Mouse (Mus musculus): ENCODE data around the gene Gripap1. TPM values are rescaled to one million over a fixed set of nuclear protein-coding genes. Genes with fewer than 3 reads are reported as not detected.
"Not testable (repeated sequence)": the region's sequence is repeated elsewhere in the genome, so short reads cannot be mapped to it uniquely, and the experiment has no call there.

Gene Gripap1
- polyA plus RNA-seq, 1 experiment from 2014 or later: 73.9 TPM

- no peaks in the 10 kb centered on the region for H3K4me1 ChIP-seq (ENCODE audit: control insufficient read depth, insufficient read depth, low read length)
- H3K27me3 ChIP-seq (ENCODE audit: control insufficient read depth, insufficient read depth, low read depth, low read length): no peaks in the 10 kb centered on the region
- no peak overlapping the region for H3K4me2 ChIP-seq (ENCODE audit: low read length)
- H3K27ac ChIP-seq (ENCODE audit: low read length): no peak overlapping the region
- no peak overlapping the region for H3K9ac ChIP-seq (ENCODE audit: low read depth, low read length)
- ATAC-seq: no peak
- peaks cover 5% of the 10 kb centered on the region for H3K36me3 ChIP-seq (ENCODE audit: control insufficient read depth, insufficient read depth, low read length)
- H3K4me3 ChIP-seq (ENCODE audit: low read depth, low read length): no peak overlapping the region
- H3K9me3 ChIP-seq (replicated peaks; ENCODE audit: control insufficient read depth, low read length, poor library complexity, severe bottlenecking): no peaks in the 10 kb centered on the region
- WGBS: 79% methylated on average over 3 of the region's 3 CpGs
Measured at GRCm38 (mm10) chrX:7797327-7797726, 7.8 kb downstream of the Gripap1 start.

GRCm38 (mm10) chrX:7802157-7802556, 12.6 kb downstream of the Gripap1 start:
- H3K27ac ChIP-seq (ENCODE audit: low read length); H3K27me3 ChIP-seq (ENCODE audit: control insufficient read depth, insufficient read depth, low read depth, low read length); H3K9me3 ChIP-seq (replicated peaks; ENCODE audit: control insufficient read depth, low read length, poor library complexity, severe bottlenecking); H3K36me3 ChIP-seq (ENCODE audit: control insufficient read depth, insufficient read depth, low read length); H3K4me2 ChIP-seq (ENCODE audit: low read length); H3K4me1 ChIP-seq (ENCODE audit: control insufficient read depth, insufficient read depth, low read length); H3K9ac ChIP-seq (ENCODE audit: low read depth, low read length); ATAC-seq; H3K4me3 ChIP-seq (ENCODE audit: low read depth, low read length): not testable (repeated sequence)
- 85% methylated on average over 2 of the region's 2 CpGs for WGBS

DNA sequence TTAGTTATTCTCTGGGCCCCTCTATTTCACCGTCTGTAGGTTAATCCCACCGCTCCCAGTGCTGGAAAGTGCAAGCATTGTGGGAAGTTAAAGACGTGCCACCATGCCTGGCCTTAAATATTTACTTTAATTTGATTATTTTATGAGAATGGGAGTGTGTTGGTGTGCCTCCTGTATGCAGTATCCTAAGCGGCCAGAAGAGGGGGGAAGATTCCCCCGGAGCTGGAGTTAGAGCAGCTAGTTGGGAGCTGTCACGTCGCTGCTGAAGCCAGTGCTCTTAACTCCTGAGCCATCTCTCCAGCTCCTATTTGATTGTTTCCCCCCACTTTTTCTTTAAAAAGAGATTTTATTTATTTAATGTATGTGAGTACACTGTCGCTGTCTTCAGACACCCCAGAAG, 25.5 kb downstream of the Gripap1 start:
- 56% methylated on average over 8 of the region's 8 CpGs for WGBS
- not testable (repeated sequence) for H3K9me3 ChIP-seq (replicated peaks; ENCODE audit: control insufficient read depth, low read length, poor library complexity, severe bottlenecking); H3K4me2 ChIP-seq (ENCODE audit: low read length); H3K4me3 ChIP-seq (ENCODE audit: low read depth, low read length); H3K27ac ChIP-seq (ENCODE audit: low read length); H3K4me1 ChIP-seq (ENCODE audit: control insufficient read depth, insufficient read depth, low read length); ATAC-seq; H3K27me3 ChIP-seq (ENCODE audit: control insufficient read depth, insufficient read depth, low read depth, low read length); H3K9ac ChIP-seq (ENCODE audit: low read depth, low read length)
- H3K36me3 ChIP-seq (ENCODE audit: control insufficient read depth, insufficient read depth, low read length): peaks cover 19% of the 10 kb centered on the region

GRCm38 (mm10) chrX:7821865-7822779, 32.6 kb downstream of the Gripap1 start, which contains the start of gene Kcnd1:
Gene Kcnd1, plus strand, starts transcription at chrX:7822289.
- Histone ChIP-seq H3K9ac (ENCODE audit: low read depth, low read length) (peak within 1 kb of the TSS; percentile 64), H3K27me3 (ENCODE audit: control insufficient read depth, insufficient read depth, low read depth, low read length) (no peaks in the 10 kb centered on the region), H3K9me3 (replicated peaks; ENCODE audit: control insufficient read depth, low read length, poor library complexity, severe bottlenecking) (no peaks in the 10 kb centered on the region), H3K4me2 (ENCODE audit: low read length) (peak within 1 kb of the TSS; percentile 61), H3K27ac (ENCODE audit: low read length) (no peak within 1 kb of the TSS), H3K36me3 (ENCODE audit: control insufficient read depth, insufficient read depth, low read length) (peaks cover 12% of the 10 kb centered on the region), H3K4me1 (ENCODE audit: control insufficient read depth, insufficient read depth, low read length) (0 out of 2 replicates have a peak, but pooled peaks cover 2% of the 10 kb centered on the region), H3K4me3 (ENCODE audit: low read depth, low read length) (peak within 1 kb of the TSS; percentile 45)
- WGBS: 29% methylated on average over 21 of the region's 24 CpGs
- peak; percentile 73 for ATAC-seq

DNA sequence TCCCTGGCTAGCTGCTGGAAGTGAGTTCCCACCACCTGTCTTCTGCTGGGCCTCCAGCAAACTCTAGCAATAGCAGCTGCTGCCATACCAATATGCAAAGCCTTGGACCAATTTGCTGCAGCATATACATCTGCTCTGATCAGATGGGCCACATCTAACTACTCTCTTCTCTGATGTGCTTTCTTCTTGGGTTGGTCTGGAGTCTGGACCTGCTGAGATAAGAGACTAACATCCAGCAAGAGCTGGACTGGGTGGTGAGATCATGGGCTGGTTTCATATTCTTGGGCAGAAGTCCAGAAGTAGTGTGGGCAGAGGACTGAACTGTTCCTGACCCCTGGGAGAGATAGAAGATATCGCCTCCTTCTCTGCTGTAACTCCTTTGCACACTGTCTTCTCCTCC, 47.6 kb downstream of the Gripap1 start:
- Histone ChIP-seq H3K4me3 (ENCODE audit: low read depth, low read length) (no peak overlapping the region), H3K9ac (ENCODE audit: low read depth, low read length) (no peak overlapping the region), H3K27me3 (ENCODE audit: control insufficient read depth, insufficient read depth, low read depth, low read length) (no peaks in the 10 kb centered on the region), H3K4me1 (ENCODE audit: control insufficient read depth, insufficient read depth, low read length) (no peaks in the 10 kb centered on the region), H3K9me3 (replicated peaks; ENCODE audit: control insufficient read depth, low read length, poor library complexity, severe bottlenecking) (no peaks in the 10 kb centered on the region), H3K36me3 (ENCODE audit: control insufficient read depth, insufficient read depth, low read length) (no peaks in the 10 kb centered on the region), H3K27ac (ENCODE audit: low read length) (no peak overlapping the region), H3K4me2 (ENCODE audit: low read length) (no peak overlapping the region)
- no peak for ATAC-seq
- 86% methylated on average over 1 of the region's 1 CpGs for WGBS

DNA sequence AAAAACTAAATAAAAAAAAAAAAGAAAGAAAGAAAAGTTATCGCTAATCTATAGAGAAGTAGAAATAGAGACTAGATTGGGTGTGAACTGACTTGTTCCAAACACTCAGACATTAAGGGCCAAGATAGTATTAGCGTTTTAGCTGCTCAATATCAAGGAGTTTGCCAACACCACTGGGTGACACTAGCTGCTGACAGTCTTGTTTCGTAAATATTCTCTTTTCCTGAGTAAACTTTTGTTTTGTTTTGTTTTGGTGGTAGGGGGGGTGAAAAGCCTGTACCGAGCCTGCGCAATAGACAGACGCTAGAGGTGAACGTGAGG, 51.2 kb downstream of the Gripap1 start:
- no peaks in the 10 kb centered on the region for H3K9me3 ChIP-seq (replicated peaks; ENCODE audit: control insufficient read depth, low read length, poor library complexity, severe bottlenecking)

GRCm38 (mm10) chrX:7841163-7842162, 51.9 kb downstream of the Gripap1 start, which contains the start of gene Otud5:
Gene Otud5, plus strand, starts transcription at chrX:7841364.
- no peaks in the 10 kb centered on the region for H3K9me3 ChIP-seq (replicated peaks; ENCODE audit: control insufficient read depth, low read length, poor library complexity, severe bottlenecking)
- peak within 1 kb of the TSS; percentile 53 for H3K4me2 ChIP-seq (ENCODE audit: low read length)
- no peaks in the 10 kb centered on the region for H3K36me3 ChIP-seq (ENCODE audit: control insufficient read depth, insufficient read depth, low read length)
- peak within 1 kb of the TSS; percentile 68 for H3K4me3 ChIP-seq (ENCODE audit: low read depth, low read length)
- no peaks in the 10 kb centered on the region for H3K27me3 ChIP-seq (ENCODE audit: control insufficient read depth, insufficient read depth, low read depth, low read length)
- H3K27ac ChIP-seq (ENCODE audit: low read length): peak within 1 kb of the TSS; percentile 86
- H3K9ac ChIP-seq (ENCODE audit: low read depth, low read length): peak within 1 kb of the TSS; percentile 79
- peak; percentile 99 for ATAC-seq
- WGBS: 13% methylated on average over 64 of the region's 74 CpGs
- peaks cover 15% of the 10 kb centered on the region for H3K4me1 ChIP-seq (ENCODE audit: control insufficient read depth, insufficient read depth, low read length)

More for the DNA sequence above, 51.2 kb downstream of the Gripap1 start:
- Histone ChIP-seq H3K27ac (ENCODE audit: low read length) (no peak overlapping the region), H3K9ac (ENCODE audit: low read depth, low read length) (no peak overlapping the region), H3K36me3 (ENCODE audit: control insufficient read depth, insufficient read depth, low read length) (no peaks in the 10 kb centered on the region), H3K27me3 (ENCODE audit: control insufficient read depth, insufficient read depth, low read depth, low read length) (no peaks in the 10 kb centered on the region), H3K4me1 (ENCODE audit: control insufficient read depth, insufficient read depth, low read length) (peaks cover 15% of the 10 kb centered on the region), H3K4me2 (ENCODE audit: low read length) (peak overlapping the region; percentile 50), H3K4me3 (ENCODE audit: low read depth, low read length) (peak overlapping the region; percentile 27)
- ATAC-seq: no peak
- WGBS: 18% methylated on average over 7 of the region's 7 CpGs

DNA sequence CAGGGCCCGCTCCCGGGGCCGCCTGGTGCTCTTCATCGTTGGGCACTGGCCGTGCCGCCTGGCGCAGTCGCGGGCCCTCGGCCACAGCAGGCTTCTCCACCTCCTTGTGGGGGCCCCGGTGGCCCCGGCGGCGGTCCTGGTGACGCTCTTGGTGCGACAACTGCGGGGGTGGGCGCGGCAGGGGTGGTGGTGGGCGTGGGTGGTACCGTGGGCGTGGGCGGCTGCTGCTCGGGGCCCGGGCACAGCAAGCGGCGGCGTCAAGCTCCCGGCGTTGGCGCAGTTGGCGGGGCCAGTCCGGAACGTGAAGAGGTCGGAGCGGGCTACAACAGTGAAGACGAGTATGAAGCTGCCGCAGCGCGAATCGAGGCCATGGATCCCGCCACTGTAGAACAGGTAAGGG, 52.8 kb downstream of the Gripap1 start:
- 24% methylated on average over 39 of the region's 42 CpGs for WGBS
- H3K27ac ChIP-seq (ENCODE audit: low read length): peak overlapping the region; percentile 86
- H3K4me3 ChIP-seq (ENCODE audit: low read depth, low read length): peak overlapping the region; percentile 68
- H3K36me3 ChIP-seq (ENCODE audit: control insufficient read depth, insufficient read depth, low read length): no peaks in the 10 kb centered on the region
- H3K9ac ChIP-seq (ENCODE audit: low read depth, low read length): peak overlapping the region; percentile 79
- H3K9me3 ChIP-seq (replicated peaks; ENCODE audit: control insufficient read depth, low read length, poor library complexity, severe bottlenecking): no peaks in the 10 kb centered on the region
- H3K4me1 ChIP-seq (ENCODE audit: control insufficient read depth, insufficient read depth, low read length): peaks cover 15% of the 10 kb centered on the region
- H3K27me3 ChIP-seq (ENCODE audit: control insufficient read depth, insufficient read depth, low read depth, low read length): no peaks in the 10 kb centered on the region
- no peak for ATAC-seq
- peak overlapping the region; percentile 53 for H3K4me2 ChIP-seq (ENCODE audit: low read length)

Measured in midbrain, embryonic 16.5 days (tissue).